Mouse (Mus musculus) hindbrain, embryonic 16.5 days (tissue): ENCODE results near the gene Pik3ca. TPM values are rescaled to one million over a fixed set of nuclear protein-coding genes. Genes with fewer than 3 reads are reported as not detected.

ENCODE experiments used
- ATAC-seq: fragments of 200-750 bp; cut with Nextera tagmentation; 2 replicates; pipeline ENCODE4 v1.8.0; 2017; ENCODE audit warnings: moderate TSS enrichment, moderate library complexity
- H3K27ac ChIP-seq: fragments of 300-500 bp; sonication (generic); 2 replicates; pipeline ENCODE4 v1.5.1; 2014; ENCODE audit warnings: low read depth, mild to moderate bottlenecking, control low read depth, low read length, moderate library complexity
- H3K27me3 ChIP-seq: fragments of 300-500 bp; sonication (generic); replicated peaks from 2 replicates; pipeline ENCODE4 v1.6.1; 2014; ENCODE audit warnings: low read length; ENCODE audit not compliant: control insufficient read depth, insufficient read depth
- H3K36me3 ChIP-seq: fragments of 300-500 bp; sonication (generic); 2 replicates; pipeline ENCODE4 v1.6.1; 2014; ENCODE audit warnings: mild to moderate bottlenecking, low read length, moderate library complexity, mixed read lengths; ENCODE audit not compliant: control insufficient read depth, insufficient read depth
- H3K4me1 ChIP-seq: fragments of 300-500 bp; sonication (generic); 2 replicates; pipeline ENCODE4 v1.6.1; 2014; ENCODE audit warnings: low read depth, low read length; ENCODE audit not compliant: control insufficient read depth, insufficient read depth
- H3K4me2 ChIP-seq: fragments of 300-500 bp; sonication (generic); 2 replicates; pipeline ENCODE4 v1.6.1; 2014; ENCODE audit warnings: mild to moderate bottlenecking, low read length, control low read depth, moderate library complexity
- H3K4me3 ChIP-seq: fragments of 300-500 bp; sonication (generic); 2 replicates; pipeline ENCODE4 v1.5.1; 2014; ENCODE audit warnings: mild to moderate bottlenecking, low read length, control low read depth, moderate library complexity
- H3K9ac ChIP-seq: fragments of 300-500 bp; sonication (generic); 2 replicates; pipeline ENCODE4 v1.6.1; 2014; ENCODE audit warnings: low read depth, mild to moderate bottlenecking, control low read depth, low read length, moderate library complexity
- H3K9me3 ChIP-seq: fragments of 300-500 bp; sonication (generic); 2 replicates; pipeline ENCODE4 v1.6.1; 2014; ENCODE audit warnings: mild to moderate bottlenecking, low read length, moderate library complexity; ENCODE audit not compliant: control insufficient read depth
- WGBS: fragments of 180-500 bp; shearing (Covaris S2); extraction: QIAGEN DNeasy Blood & Tissue Kit; methylation state at CpG from one replicate; pipeline ENCODE4 v1.1.7; 2014; 5-methylcytosine and 5-hydroxymethylcytosine counted together
- polyA plus RNA-seq: library from polyadenylated mRNA; unstranded; fragments of >200 nt; fragmentation: Nextera tagmentation; extraction: Ambion mirVana; gene quantifications from 2 replicates; pipeline ENCODE4 v1.2.1, GENCODE M21; 2015

Gene Pik3ca
- polyA plus RNA-seq, 1 experiment from 2014 or later = 11.9 TPM

DNA sequence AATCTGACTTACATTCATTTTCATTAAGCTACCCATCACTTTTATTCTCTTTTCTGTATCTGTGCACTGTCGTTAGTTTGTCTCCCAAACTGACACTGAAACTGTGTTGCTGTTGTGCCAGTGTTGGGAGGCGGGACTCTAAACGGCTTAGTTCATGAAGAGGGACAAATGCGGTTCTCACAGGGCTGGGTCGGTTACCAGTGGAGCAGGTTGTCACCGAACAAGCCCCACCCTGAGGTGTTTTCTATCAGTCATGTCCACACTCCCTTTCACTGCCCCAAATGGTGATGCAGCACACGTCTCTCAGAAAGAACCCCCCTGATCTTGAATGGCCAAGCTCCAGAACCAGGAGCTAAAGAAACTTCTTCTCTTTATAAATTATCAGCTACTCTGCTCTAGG is 25.5 kb upstream of the Pik3ca start:
- no peak overlapping the region for H3K4me2 ChIP-seq
- H3K27ac ChIP-seq = no peak overlapping the region
- 79% methylated on average over 7 of the region's 7 CpGs for WGBS
- H3K27me3 ChIP-seq = no peaks in the 10 kb centered on the region
- H3K9me3 ChIP-seq = no peaks in the 10 kb centered on the region
- no peaks in the 10 kb centered on the region for H3K36me3 ChIP-seq
- H3K4me1 ChIP-seq = no peaks in the 10 kb centered on the region
- H3K9ac ChIP-seq = no peak overlapping the region
- no peak overlapping the region for H3K4me3 ChIP-seq
- no peak for ATAC-seq

DNA sequence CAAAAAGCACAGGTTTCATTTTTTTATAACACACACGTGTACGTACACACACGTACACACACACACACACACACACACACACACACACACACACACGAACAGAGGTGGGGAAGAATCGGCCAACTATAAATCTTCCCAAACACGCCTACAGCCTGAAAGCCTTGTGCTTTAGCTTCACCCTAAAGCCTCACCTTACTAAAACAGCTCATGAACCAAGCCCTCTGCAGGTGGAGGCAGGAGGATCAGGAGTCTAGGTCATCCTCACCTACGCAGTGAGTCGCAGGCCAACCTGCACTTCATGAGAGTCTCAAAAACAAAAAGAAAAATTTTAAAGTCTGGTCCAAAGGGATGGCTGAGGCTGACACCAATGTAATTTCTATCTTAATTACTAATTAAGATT is 25.0 kb upstream of the Pik3ca start:
- Histone ChIP-seq H3K27ac (no peak overlapping the region), H3K9ac (no peak overlapping the region), H3K36me3 (no peaks in the 10 kb centered on the region), H3K27me3 (no peaks in the 10 kb centered on the region), H3K4me2 (no peak overlapping the region), H3K4me3 (no peak overlapping the region), H3K9me3 (no peaks in the 10 kb centered on the region), H3K4me1 (no peaks in the 10 kb centered on the region)
- no peak for ATAC-seq
- 94% methylated on average over 8 of the region's 8 CpGs for WGBS

- Histone ChIP-seq H3K4me2 (no peak overlapping the region), H3K9ac (no peak overlapping the region), H3K27ac (no peak overlapping the region), H3K27me3 (no peaks in the 10 kb centered on the region), H3K4me1 (no peaks in the 10 kb centered on the region), H3K4me3 (no peak overlapping the region), H3K9me3 (no peaks in the 10 kb centered on the region), H3K36me3 (no peaks in the 10 kb centered on the region)
- 91% methylated on average over 6 of the region's 6 CpGs for WGBS
- ATAC-seq = no peak
Measured at GRCm38 (mm10) chr3:32373236-32373635, 24.2 kb upstream of the Pik3ca start.

- WGBS = 41% methylated on average over 2 of the region's 2 CpGs
- H3K9ac ChIP-seq = no peak overlapping the region
Measured at GRCm38 (mm10) chr3:32379891-32380290, 17.6 kb upstream of the Pik3ca start.

GRCm38 (mm10) chr3:32381556-32381955 is 15.9 kb upstream of the Pik3ca start:
- Histone ChIP-seq H3K27me3 (no peaks in the 10 kb centered on the region), H3K9ac (no peak overlapping the region), H3K9me3 (no peaks in the 10 kb centered on the region), H3K36me3 (no peaks in the 10 kb centered on the region), H3K4me3 (no peak overlapping the region), H3K4me2 (no peak overlapping the region), H3K4me1 (no peaks in the 10 kb centered on the region), H3K27ac (no peak overlapping the region)
- 74% methylated on average over 3 of the region's 3 CpGs for WGBS
- ATAC-seq = no peak

More at GRCm38 (mm10) chr3:32379891-32380290, 17.6 kb upstream of the Pik3ca start:
- Histone ChIP-seq H3K4me3 (no peak overlapping the region), H3K4me1 (no peaks in the 10 kb centered on the region), H3K4me2 (no peak overlapping the region), H3K36me3 (no peaks in the 10 kb centered on the region), H3K27ac (no peak overlapping the region), H3K27me3 (no peaks in the 10 kb centered on the region), H3K9me3 (no peaks in the 10 kb centered on the region)
- ATAC-seq = no peak

GRCm38 (mm10) chr3:32392841-32393240 is 4.6 kb upstream of the Pik3ca start:
- WGBS = 81% methylated on average over 4 of the region's 4 CpGs
- no peaks in the 10 kb centered on the region for H3K36me3 ChIP-seq
- ATAC-seq = no peak
- H3K27ac ChIP-seq = no peak overlapping the region
- no peak overlapping the region for H3K9ac ChIP-seq
- no peaks in the 10 kb centered on the region for H3K27me3 ChIP-seq
- H3K4me3 ChIP-seq = no peak overlapping the region
- no peaks in the 10 kb centered on the region for H3K4me1 ChIP-seq
- no peaks in the 10 kb centered on the region for H3K9me3 ChIP-seq
- no peak overlapping the region for H3K4me2 ChIP-seq

GRCm38 (mm10) chr3:32393986-32394385 is 3.5 kb upstream of the Pik3ca start:
- Histone ChIP-seq H3K9ac (no peak overlapping the region), H3K4me2 (no peak overlapping the region), H3K27ac (no peak overlapping the region), H3K9me3 (no peaks in the 10 kb centered on the region), H3K4me1 (peaks cover 6% of the 10 kb centered on the region), H3K36me3 (no peaks in the 10 kb centered on the region), H3K4me3 (no peak overlapping the region), H3K27me3 (no peaks in the 10 kb centered on the region)
- WGBS = 92% methylated on average over 8 of the region's 8 CpGs
- ATAC-seq = no peak

GRCm38 (mm10) chr3:32395771-32396551 is 1.5 kb upstream of the Pik3ca start:
- Histone ChIP-seq H3K9me3 (no peaks in the 10 kb centered on the region), H3K27me3 (no peaks in the 10 kb centered on the region), H3K9ac (peak overlapping the region; percentile 61), H3K4me3 (peak overlapping the region; percentile 95), H3K27ac (peak overlapping the region; percentile 81), H3K36me3 (no peaks in the 10 kb centered on the region), H3K4me2 (peak overlapping the region; percentile 70), H3K4me1 (peaks cover 20% of the 10 kb centered on the region)
- ATAC-seq = no peak
- 23% methylated on average over 23 of the region's 24 CpGs for WGBS

GRCm38 (mm10) chr3:32396794-32397460 is 544 bp upstream of the Pik3ca start:
- WGBS = under 1% methylated on average over 48 of the region's 77 CpGs
- Histone ChIP-seq H3K36me3 (no peaks in the 10 kb centered on the region), H3K4me1 (peaks cover 20% of the 10 kb centered on the region), H3K9me3 (no peaks in the 10 kb centered on the region), H3K9ac (peak overlapping the region; percentile 91), H3K27me3 (no peaks in the 10 kb centered on the region), H3K4me3 (peak overlapping the region; percentile 95), H3K27ac (peak overlapping the region; percentile 98), H3K4me2 (peak overlapping the region; percentile 77)
- ATAC-seq = peak; percentile 99
